Mouse (Mus musculus) thymus, adult 2 months (tissue): ENCODE data around the gene Edil3.

Source experiments
- CTCF ChIP-seq: fragments of 200-500 bp; IDR thresholded peaks from 2 replicates; pipeline ENCODE4 v1.5.1; 2012; ENCODE audit warnings: mild to moderate bottlenecking, control low read depth, low read length, moderate library complexity, borderline replicate concordance; ENCODE audit not compliant: control insufficient read depth, poor library complexity, insufficient read depth; ENCODE audit errors: extremely low read depth
- POLR2A ChIP-seq: fragments of 200-500 bp; IDR thresholded peaks from 2 replicates; pipeline ENCODE4 v1.6.1; 2012; ENCODE audit warnings: mild to moderate bottlenecking, low read length, control low read depth, moderate library complexity; ENCODE audit not compliant: control insufficient read depth, poor library complexity, insufficient read depth; ENCODE audit errors: extremely low read depth

DNA sequence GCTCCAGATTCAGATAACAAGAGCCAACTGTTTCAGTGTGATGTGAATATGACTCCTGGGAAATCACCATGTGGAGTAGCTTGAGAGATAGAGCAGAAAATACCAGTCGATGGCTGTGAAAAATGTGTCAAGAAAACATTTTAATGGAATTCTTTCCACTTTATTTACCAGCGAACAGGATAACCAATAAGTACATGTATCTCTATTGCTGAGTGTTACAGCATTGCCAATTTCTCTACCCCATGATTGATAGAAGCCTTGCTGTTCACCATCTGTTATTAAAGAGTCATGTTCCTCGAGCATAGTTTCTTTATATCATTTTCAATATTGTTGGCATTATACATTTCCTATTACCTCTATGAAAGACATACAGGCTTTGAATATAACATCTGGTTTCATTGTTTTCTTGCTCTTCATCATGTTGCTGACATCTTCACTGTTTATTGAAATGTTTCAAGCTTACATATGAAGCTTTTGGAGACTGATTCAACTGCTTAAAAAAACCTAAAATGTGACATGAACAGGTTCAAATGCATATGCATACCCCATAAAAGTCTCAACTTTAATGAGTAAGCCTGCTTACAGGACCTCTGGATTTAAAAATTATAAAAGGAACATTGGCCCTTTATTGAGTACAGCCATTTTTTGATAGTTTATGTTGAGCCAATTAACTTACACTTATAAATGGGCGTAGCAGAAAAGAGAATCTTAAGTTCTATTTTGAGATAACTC, 186.6 kb downstream of the Edil3 start:
- no peak for TF ChIP-seq POLR2A
- TF ChIP-seq CTCF = no peak
